Mouse (Mus musculus): ENCODE measurements around the gene Srebf1. TPM values are rescaled to one million over a fixed set of nuclear protein-coding genes. Genes with fewer than 3 reads are reported as not detected.
A peak's percentile ranks its signal among the peaks of the same experiment; 100 is the strongest.

Srebf1 gene
- polyA plus RNA-seq, 1 experiment from 2014 or later: 45.7 TPM

DNA sequence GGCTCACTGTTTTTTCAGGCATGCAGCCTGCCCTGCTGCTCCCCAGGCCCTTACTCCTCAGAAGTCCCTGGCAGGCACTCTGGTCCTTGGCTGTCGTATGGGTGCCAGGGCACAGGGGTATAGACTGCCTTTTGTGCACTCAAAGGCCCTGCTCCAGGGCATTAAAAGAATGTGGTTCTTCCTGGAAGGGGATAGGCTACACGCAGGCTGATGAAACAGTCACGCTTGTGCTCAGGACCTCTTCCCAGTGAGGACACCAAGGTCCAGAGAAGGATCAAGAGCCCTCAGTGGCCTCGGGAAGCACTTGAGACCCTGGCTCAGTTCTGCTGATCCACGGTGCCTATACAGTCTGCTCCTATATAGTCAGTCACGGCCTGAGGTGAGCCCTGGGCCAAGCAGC lies 9.1 kb downstream of the Srebf1 start:
- peak overlapping the region; percentile 89 for H3K27ac ChIP-seq
- peaks cover 94% of the 10 kb centered on the region for H3K4me1 ChIP-seq
- H3K9ac ChIP-seq: peak overlapping the region; percentile 17; the same call in 1 of the 2 replicates
- 74% methylated on average over 6 of the region's 6 CpGs for WGBS (ENCODE audit: insufficient replicate concordance)
- H3K9me3 ChIP-seq (replicated peaks): no peaks in the 10 kb centered on the region
- ATAC-seq: no peak
- peaks cover 53% of the 10 kb centered on the region for H3K36me3 ChIP-seq
- no peak overlapping the region for H3K4me3 ChIP-seq
- H3K4me2 ChIP-seq: peak overlapping the region; percentile 2; the same call in 1 of the 2 replicates
- no peaks in the 10 kb centered on the region for H3K27me3 ChIP-seq (replicated peaks)

DNA sequence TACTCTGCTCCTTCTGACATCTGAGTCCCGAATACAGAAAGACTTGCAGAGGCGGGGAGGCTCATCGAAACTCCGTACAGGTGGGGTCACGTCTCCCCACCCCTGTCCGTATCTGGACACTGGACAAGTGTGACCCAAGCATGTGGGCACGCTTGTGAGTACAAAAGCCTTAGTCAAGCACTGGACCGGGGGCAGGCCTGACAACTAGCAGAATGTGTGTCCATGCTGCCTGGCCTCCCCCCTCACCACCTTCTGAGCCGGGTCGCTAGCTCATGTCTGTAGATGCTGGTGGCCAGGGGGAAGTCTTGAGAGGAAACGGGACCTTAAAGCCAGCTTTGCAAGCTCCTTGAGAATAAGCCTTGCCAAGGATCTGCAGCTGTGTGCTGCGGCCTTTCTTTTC lies 10.6 kb downstream of the Srebf1 start:
- ATAC-seq: no peak
- WGBS (ENCODE audit: insufficient replicate concordance): 74% methylated on average over 12 of the region's 12 CpGs
- H3K9ac ChIP-seq: peak overlapping the region; percentile 79
- H3K4me3 ChIP-seq: no peak overlapping the region
- peaks cover 53% of the 10 kb centered on the region for H3K36me3 ChIP-seq
- peak overlapping the region; percentile 96; the same call in 1 of the 2 replicates for H3K4me2 ChIP-seq
- no peaks in the 10 kb centered on the region for H3K27me3 ChIP-seq (replicated peaks)
- H3K4me1 ChIP-seq: peaks cover 94% of the 10 kb centered on the region
- H3K9me3 ChIP-seq (replicated peaks): no peaks in the 10 kb centered on the region
- peak overlapping the region; percentile 89 for H3K27ac ChIP-seq

DNA sequence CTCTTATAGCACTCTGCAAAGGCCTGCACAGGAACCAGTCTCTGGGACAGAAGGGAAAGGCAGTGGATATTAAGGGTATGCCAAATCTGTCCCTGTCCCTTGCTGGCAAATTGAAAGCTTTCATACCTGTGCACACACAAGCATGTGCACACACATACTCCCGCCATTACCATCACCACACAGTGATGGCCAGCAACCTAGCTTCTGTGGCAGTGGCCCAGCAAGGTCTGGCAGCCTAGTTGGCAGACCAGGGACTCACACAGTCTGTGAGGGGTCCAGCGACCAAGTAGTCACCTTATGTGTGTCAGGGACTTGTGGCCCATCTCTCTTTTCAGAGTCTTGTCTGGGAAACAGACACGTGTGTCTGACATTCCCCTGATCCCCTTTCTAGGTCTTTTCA lies 11.2 kb downstream of the Srebf1 start:
- peak overlapping the region; percentile 79 for H3K9ac ChIP-seq
- H3K36me3 ChIP-seq: peaks cover 53% of the 10 kb centered on the region
- H3K4me3 ChIP-seq: peak overlapping the region; percentile 66
- no peaks in the 10 kb centered on the region for H3K9me3 ChIP-seq (replicated peaks)
- ATAC-seq: no peak
- 46% methylated on average over 3 of the region's 3 CpGs for WGBS (ENCODE audit: insufficient replicate concordance)
- H3K4me2 ChIP-seq: peak overlapping the region; percentile 96
- no peaks in the 10 kb centered on the region for H3K27me3 ChIP-seq (replicated peaks)
- H3K4me1 ChIP-seq: peaks cover 94% of the 10 kb centered on the region
- H3K27ac ChIP-seq: peak overlapping the region; percentile 89

DNA sequence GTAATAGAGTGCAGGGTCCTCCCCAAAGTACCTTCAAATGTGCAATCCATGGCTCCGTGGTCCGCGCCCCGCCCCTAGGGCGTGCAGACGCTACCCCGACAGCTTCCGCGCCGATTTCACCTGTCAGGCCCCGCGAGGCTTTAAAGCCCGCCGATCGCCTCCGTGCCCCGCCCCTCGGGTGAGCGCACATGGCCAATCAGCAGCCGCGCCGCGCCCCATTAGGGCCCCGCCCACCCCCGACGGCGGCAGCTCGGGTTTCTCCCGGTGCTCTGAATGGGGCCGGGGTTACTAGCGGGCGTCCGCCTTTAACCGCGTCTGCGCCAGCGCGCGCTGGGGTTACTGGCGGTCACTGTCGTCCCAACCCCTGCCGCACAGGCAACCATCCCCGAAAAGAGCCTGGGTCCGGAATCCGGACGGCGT lies 12.1 kb downstream of the Srebf1 start:
- H3K9me3 ChIP-seq (replicated peaks): no peaks in the 10 kb centered on the region
- peak overlapping the region; percentile 89 for H3K27ac ChIP-seq
- peaks cover 53% of the 10 kb centered on the region for H3K36me3 ChIP-seq
- no peaks in the 10 kb centered on the region for H3K27me3 ChIP-seq (replicated peaks)
- H3K4me3 ChIP-seq: peak overlapping the region; percentile 66
- ATAC-seq: peak; percentile 91
- peak overlapping the region; percentile 96 for H3K4me2 ChIP-seq
- peak overlapping the region; percentile 79 for H3K9ac ChIP-seq
- H3K4me1 ChIP-seq: peaks cover 94% of the 10 kb centered on the region
- WGBS (ENCODE audit: insufficient replicate concordance): 2% methylated on average over 47 of the region's 47 CpGs

DNA sequence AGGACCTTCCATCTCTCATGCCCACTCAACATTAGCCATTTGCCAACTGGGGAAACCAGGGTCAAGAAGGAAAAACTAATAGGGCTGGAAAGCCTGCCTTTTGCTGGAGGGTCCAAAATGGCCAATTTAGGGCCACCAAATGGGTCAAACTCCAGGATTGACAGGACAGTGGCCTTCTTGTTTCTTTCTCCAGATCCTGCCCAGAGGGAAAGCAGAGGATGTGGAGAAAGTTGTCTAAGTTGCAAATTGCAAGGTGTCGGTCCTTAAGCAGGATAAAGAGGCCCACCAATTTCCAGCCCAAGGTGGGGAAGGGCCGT lies 12.5 kb downstream of the Srebf1 start:
- Histone ChIP-seq H3K4me3 (peak overlapping the region; percentile 66), H3K27me3 (replicated peaks) (no peaks in the 10 kb centered on the region), H3K4me1 (peaks cover 95% of the 10 kb centered on the region), H3K9ac (peak overlapping the region; percentile 79), H3K36me3 (peaks cover 57% of the 10 kb centered on the region), H3K9me3 (replicated peaks) (no peaks in the 10 kb centered on the region), H3K4me2 (peak overlapping the region; percentile 96), H3K27ac (peak overlapping the region; percentile 84)
- ATAC-seq: no peak
- WGBS (ENCODE audit: insufficient replicate concordance): 5% methylated on average over 2 of the region's 2 CpGs

DNA sequence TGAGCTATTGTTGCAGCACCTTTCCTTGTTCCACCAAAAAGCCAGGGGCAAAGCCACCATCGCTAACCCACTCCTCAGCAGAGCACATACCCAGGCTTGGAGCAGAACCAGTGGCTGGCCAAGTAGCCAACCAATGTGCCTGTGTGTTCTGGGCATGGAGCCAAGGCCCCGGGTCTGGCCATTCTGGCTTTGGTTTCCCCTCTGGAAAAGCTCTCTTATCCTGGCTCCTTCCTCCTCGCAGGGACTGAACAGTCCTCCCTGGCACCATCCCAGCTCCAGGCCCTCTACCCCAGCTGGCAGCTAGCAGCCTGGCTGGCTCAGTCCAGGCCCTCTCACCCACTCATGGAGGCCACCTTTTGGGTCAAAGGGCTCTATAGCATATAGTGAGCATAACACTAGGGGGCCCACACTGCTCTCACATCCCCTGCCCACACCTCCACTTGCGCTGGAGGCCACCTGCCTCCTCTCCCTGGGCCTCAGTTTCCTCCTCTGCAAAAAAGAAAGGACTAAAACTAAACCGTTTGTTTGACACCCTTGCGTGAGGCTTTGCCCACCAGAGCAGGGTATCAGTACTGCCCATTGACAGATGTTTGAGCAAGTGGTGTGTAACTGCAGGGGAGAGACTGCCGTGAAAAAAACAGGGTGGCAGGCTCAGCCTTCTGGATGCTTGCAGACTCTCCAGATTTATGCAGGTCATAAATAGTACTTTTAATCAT lies 13.0 kb downstream of the Srebf1 start:
- Histone ChIP-seq H3K36me3 (peaks cover 59% of the 10 kb centered on the region), H3K27ac (peak overlapping the region; percentile 84), H3K4me2 (peak overlapping the region; percentile 96), H3K9me3 (replicated peaks) (no peaks in the 10 kb centered on the region), H3K4me3 (peak overlapping the region; percentile 66), H3K9ac (peak overlapping the region; percentile 79), H3K27me3 (replicated peaks) (no peaks in the 10 kb centered on the region), H3K4me1 (peaks cover 97% of the 10 kb centered on the region)
- WGBS (ENCODE audit: insufficient replicate concordance): 55% methylated on average over 7 of the region's 7 CpGs
- no peak for ATAC-seq

DNA sequence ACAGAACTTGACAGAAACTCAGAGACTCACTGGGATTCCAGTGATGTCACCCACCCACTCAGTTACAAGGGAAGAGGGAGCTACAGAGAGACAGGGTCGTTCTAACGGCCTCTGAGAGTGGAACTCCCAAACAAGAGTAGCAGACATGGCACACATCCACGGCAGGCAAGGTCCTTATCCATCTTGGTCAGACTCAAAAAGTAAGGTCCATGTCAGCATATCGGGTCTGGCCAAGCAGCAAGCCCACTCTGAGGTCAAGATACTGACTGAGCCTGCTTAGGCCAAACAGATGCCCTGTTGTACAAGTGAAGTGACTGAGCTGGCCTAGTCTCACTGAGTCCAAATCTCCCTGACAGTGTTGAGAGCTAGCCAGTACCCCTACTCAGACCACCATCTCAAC lies 13.7 kb downstream of the Srebf1 start:
- Histone ChIP-seq H3K9ac (peak overlapping the region; percentile 79), H3K27ac (peak overlapping the region; percentile 84), H3K4me3 (peak overlapping the region; percentile 66), H3K4me1 (peaks cover 95% of the 10 kb centered on the region), H3K27me3 (replicated peaks) (no peaks in the 10 kb centered on the region), H3K9me3 (replicated peaks) (no peaks in the 10 kb centered on the region), H3K36me3 (peaks cover 61% of the 10 kb centered on the region), H3K4me2 (peak overlapping the region; percentile 96)
- ATAC-seq: no peak
- WGBS (ENCODE audit: insufficient replicate concordance): 63% methylated on average over 4 of the region's 4 CpGs

DNA sequence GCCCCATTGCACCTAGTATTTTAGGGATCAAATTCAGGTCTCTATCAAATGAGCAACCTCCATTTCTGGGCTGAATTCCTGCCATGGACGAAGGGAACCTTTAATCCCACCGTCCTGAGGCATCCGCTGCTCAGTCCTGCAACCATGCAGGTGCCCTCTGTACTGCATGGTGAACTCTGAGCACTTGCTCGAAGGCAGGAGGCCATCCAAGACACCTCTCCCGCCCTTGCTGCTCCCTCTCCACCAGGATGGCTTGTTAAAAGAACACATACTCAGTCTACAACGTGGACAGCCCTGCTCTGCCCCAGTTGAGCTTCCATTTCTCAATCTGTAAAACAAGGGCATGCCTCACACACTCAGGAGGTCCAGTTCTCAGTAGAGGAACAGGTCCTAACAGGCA lies 14.2 kb downstream of the Srebf1 start:
- Histone ChIP-seq H3K4me3 (peak overlapping the region; percentile 66), H3K4me2 (peak overlapping the region; percentile 96), H3K9me3 (replicated peaks) (no peaks in the 10 kb centered on the region), H3K36me3 (peaks cover 61% of the 10 kb centered on the region), H3K9ac (peak overlapping the region; percentile 79), H3K27ac (peak overlapping the region; percentile 84), H3K4me1 (peaks cover 90% of the 10 kb centered on the region), H3K27me3 (replicated peaks) (no peaks in the 10 kb centered on the region)
- 74% methylated on average over 6 of the region's 6 CpGs for WGBS (ENCODE audit: insufficient replicate concordance)
- ATAC-seq: no peak

DNA sequence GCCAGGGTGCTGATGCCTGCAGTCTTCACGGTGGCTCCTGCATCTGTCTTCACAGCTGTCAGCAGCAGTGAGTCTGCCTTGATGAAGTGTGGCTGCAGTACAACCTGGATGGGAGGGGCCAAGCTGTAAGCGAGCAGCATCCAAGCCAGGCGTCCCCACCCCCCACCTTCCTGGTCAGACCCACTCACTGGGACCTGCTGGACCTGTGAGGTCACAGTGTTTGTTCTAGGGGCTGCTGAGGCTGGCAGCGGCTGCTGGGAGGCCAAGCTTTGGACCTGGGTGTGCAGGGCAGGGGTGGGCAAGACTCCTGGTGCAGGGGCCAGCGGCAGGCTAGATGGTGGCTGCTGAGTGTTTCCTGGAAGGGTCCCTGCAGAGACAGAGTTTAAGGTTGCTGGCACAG lies 16.2 kb downstream of the Srebf1 start:
- Histone ChIP-seq H3K4me1 (peaks cover 70% of the 10 kb centered on the region), H3K9ac (no peak overlapping the region), H3K27ac (peak overlapping the region; percentile 38; the same call in 1 of the 2 replicates), H3K36me3 (peaks cover 71% of the 10 kb centered on the region), H3K9me3 (replicated peaks) (no peaks in the 10 kb centered on the region), H3K27me3 (replicated peaks) (no peaks in the 10 kb centered on the region), H3K4me3 (no peak overlapping the region), H3K4me2 (0 out of 2 replicates have a peak overlapping the region, but pooled peaks have one; percentile 96)
- ATAC-seq: no peak
- WGBS (ENCODE audit: insufficient replicate concordance): 80% methylated on average over 5 of the region's 5 CpGs

DNA sequence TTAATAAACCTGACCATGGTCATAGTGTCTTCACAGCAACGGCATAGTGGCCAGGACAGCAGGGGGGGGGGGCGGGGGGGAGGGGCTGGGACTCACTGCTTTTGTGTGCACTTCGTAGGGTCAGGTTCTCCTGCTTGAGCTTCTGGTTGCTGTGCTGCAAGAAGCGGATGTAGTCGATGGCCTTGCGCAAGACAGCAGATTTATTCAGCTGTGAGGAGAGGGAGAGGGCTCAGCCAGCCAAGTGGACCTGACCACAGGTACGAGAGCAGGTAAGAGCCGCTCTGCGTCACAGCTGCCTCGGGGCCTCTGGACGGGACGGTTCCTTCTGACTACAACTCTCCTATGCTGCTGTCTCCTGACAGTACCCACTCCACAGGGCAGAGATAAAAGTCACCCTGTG lies 17.4 kb downstream of the Srebf1 start:
- Histone ChIP-seq H3K4me2 (no peak overlapping the region), H3K9me3 (replicated peaks) (no peaks in the 10 kb centered on the region), H3K27ac (0 out of 2 replicates have a peak overlapping the region, but pooled peaks have one; percentile 12), H3K4me1 (peaks cover 66% of the 10 kb centered on the region), H3K36me3 (peaks cover 83% of the 10 kb centered on the region), H3K9ac (no peak overlapping the region), H3K4me3 (no peak overlapping the region), H3K27me3 (replicated peaks) (no peaks in the 10 kb centered on the region)
- 83% methylated on average over 11 of the region's 12 CpGs for WGBS (ENCODE audit: insufficient replicate concordance)
- ATAC-seq: no peak

DNA sequence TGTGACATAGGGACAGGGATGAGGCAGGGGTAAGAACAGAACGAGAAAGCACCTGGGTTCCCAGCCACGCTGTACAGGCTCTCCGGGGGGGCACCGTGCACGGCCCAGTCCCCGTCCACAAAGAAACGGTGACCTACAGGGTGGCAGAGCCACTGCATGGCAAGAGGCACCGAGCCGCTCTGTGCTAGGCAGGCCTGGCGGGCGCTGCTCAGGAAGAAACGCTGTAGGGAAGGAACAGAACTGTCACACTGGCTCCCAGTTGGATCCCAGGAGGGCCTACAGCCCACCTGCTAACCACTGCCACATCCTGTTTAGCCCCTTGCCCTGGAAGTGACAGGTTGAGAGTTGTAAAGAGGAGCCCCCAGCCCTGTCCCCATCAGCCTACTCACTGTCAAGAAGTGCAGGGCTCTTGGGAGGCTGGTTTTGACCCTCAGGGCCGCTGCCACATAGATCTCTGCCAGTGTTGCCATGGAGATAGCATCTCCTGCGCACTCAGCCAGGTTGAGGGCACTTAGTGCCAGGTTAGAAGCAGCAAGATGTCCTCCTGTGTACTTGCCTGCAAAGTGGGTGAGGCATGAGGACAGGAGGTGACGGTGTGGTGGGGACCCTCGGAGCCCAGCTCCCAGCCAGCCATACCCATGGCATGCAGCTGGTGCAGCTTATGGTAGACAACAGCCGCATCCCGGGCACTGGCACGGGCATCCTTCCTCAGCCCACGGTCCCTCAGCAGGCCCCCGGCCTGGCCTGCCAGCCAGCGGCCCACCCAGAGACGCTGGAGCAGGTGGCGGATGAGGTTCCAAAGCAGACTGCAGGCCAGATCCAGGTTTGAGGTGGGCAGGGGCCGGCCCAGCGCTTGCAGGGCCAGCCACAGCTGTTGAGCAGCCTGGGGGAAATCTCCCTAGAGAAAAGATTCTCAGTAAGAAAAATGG lies 19.4 kb downstream of the Srebf1 start:
- ATAC-seq: no peak
- Histone ChIP-seq H3K9me3 (replicated peaks) (no peaks in the 10 kb centered on the region), H3K36me3 (peaks cover 98% of the 10 kb centered on the region), H3K4me1 (peaks cover 50% of the 10 kb centered on the region), H3K4me3 (no peak overlapping the region), H3K27me3 (replicated peaks) (no peaks in the 10 kb centered on the region), H3K27ac (no peak overlapping the region), H3K4me2 (no peak overlapping the region), H3K9ac (no peak overlapping the region)
- 91% methylated on average over 26 of the region's 26 CpGs for WGBS (ENCODE audit: insufficient replicate concordance)

DNA sequence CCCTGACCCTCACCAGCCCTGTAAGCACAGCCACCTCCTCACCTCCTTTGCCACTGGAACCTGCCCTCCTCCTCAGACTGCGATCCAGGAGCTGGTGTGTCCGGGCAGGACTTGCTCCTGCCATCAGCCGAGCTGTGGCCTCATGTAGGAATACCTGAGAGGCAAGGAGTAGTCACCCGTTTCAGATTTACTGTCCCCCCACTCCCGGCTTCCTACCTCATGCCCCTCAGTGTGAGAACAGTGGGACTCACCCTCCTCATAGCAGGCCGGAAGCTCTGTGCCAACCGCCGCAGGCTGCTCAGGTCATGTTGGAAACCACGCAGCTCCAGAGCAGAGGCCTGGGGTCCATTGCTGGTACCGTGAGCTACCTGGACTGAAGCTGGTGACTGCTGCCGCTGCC lies 22.0 kb downstream of the Srebf1 start:
- ATAC-seq: no peak
- H3K4me2 ChIP-seq: no peak overlapping the region
- no peak overlapping the region for H3K9ac ChIP-seq
- no peak overlapping the region for H3K4me3 ChIP-seq
- no peaks in the 10 kb centered on the region for H3K27me3 ChIP-seq (replicated peaks)
- peaks cover 24% of the 10 kb centered on the region for H3K4me1 ChIP-seq
- 81% methylated on average over 11 of the region's 11 CpGs for WGBS (ENCODE audit: insufficient replicate concordance)
- peak overlapping the region; percentile 48 for H3K27ac ChIP-seq
- H3K9me3 ChIP-seq (replicated peaks): no peaks in the 10 kb centered on the region
- H3K36me3 ChIP-seq: peaks cover 92% of the 10 kb centered on the region
